Mouse (Mus musculus) myocyte (in vitro differentiated cells): ENCODE measurements around the gene Irf2.

ENCODE experiments used
- E2F4 ChIP-seq: IDR thresholded peaks from one replicate; pipeline ENCODE4 v1.6.1; 2011; ENCODE audit warnings: mild to moderate bottlenecking, control low read depth, moderate library complexity; ENCODE audit not compliant: insufficient read depth
- MAX ChIP-seq: IDR thresholded peaks from one replicate; pipeline ENCODE4 v1.6.1; 2011; ENCODE audit warnings: low read depth, mild to moderate bottlenecking, control low read depth
- MYOD1 ChIP-seq, 3 experiments: IDR thresholded peaks; one replicate each; pipeline ENCODE4 v1.6.1; 2011; ENCODE audit warnings: control low read depth in 2 of 3, low read depth in 2 of 3, mild to moderate bottlenecking in 2 of 3, moderate library complexity in 1 of 3; ENCODE audit not compliant: insufficient read length in 2 of 3, control insufficient read depth in 1 of 3
- POLR2A ChIP-seq: IDR thresholded peaks from one replicate; pipeline ENCODE4 v1.6.1; 2011; ENCODE audit warnings: low read depth, mild to moderate bottlenecking, control low read depth, moderate library complexity; ENCODE audit not compliant: insufficient read length
- POLR2AphosphoS2 ChIP-seq: IDR thresholded peaks from one replicate; pipeline ENCODE4 v1.6.1; 2011; ENCODE audit warnings: low read depth, control low read depth; ENCODE audit not compliant: insufficient read length
- TCF3 ChIP-seq: IDR thresholded peaks from one replicate; pipeline ENCODE4 v1.6.1; 2011; ENCODE audit warnings: low read depth, control low read depth; ENCODE audit not compliant: insufficient read length
- USF1 ChIP-seq: IDR thresholded peaks from one replicate; pipeline ENCODE4 v1.6.1; 2011; ENCODE audit warnings: low read depth, mild to moderate bottlenecking, control low read depth, moderate library complexity

- TF ChIP-seq POLR2A (no peak), MAX (no peak), TCF3 (no peak), POLR2AphosphoS2 (no peak), USF1 (no peak), E2F4 (no peak), MYOD1 (IDR thresholded peaks at IDR 0.05; ENCODE audit: control insufficient read depth in 1 of 3, insufficient read length in 2 of 3, low read depth in 2 of 3) (no peak)
These were observed 502 bp downstream of the Irf2 start for GRCm38 (mm10) chr8:46739956-46740512.
